Mouse (Mus musculus) intestine, postnatal 0 days (tissue): ENCODE measurements at regions not wholly inside any gene's neighbourhood (a gene's known extent, or its start where the extent isn't known, plus 50 kb on each side); places are given as distances from the start of the nearest gene placed in this dataset.

Experiments
- ATAC-seq: fragments of 200-750 bp; cut with Nextera tagmentation; 2 replicates; pipeline ENCODE4 v1.8.0; 2017; ENCODE audit warnings: mild to moderate bottlenecking, moderate TSS enrichment, moderate library complexity
- H3K27ac ChIP-seq: fragments of 300-500 bp; sonication (generic); 2 replicates; pipeline ENCODE4 v1.5.1; 2014; ENCODE audit warnings: mild to moderate bottlenecking, low read depth, low read length, moderate library complexity
- H3K27me3 ChIP-seq: fragments of 300-500 bp; sonication (generic); replicated peaks from 2 replicates; pipeline ENCODE4 v1.6.1; 2014; ENCODE audit warnings: low read length, mixed read lengths; ENCODE audit not compliant: control insufficient read depth, insufficient read depth
- H3K36me3 ChIP-seq: fragments of 300-500 bp; sonication (generic); 2 replicates; pipeline ENCODE4 v1.6.1; 2014; ENCODE audit warnings: mild to moderate bottlenecking, moderate library complexity; ENCODE audit not compliant: control insufficient read depth, insufficient read depth
- H3K4me1 ChIP-seq: fragments of 300-500 bp; sonication (generic); replicated peaks from 2 replicates; pipeline ENCODE4 v1.6.1; 2014; ENCODE audit warnings: antibody characterized with exemption, low read length, mixed read lengths; ENCODE audit not compliant: control insufficient read depth, insufficient read depth
- H3K4me2 ChIP-seq: fragments of 300-500 bp; sonication (generic); replicated peaks from 2 replicates; pipeline ENCODE4 v1.6.1; 2014; ENCODE audit warnings: low read depth, mild to moderate bottlenecking, moderate library complexity
- H3K4me3 ChIP-seq: fragments of 300-500 bp; sonication (generic); 2 replicates; pipeline ENCODE4 v1.5.1; 2014; ENCODE audit warnings: low read depth, low read length
- H3K9ac ChIP-seq: fragments of 300-500 bp; sonication (generic); 2 replicates; pipeline ENCODE4 v1.6.1; 2014; ENCODE audit warnings: mild to moderate bottlenecking, low read depth, low read length
- H3K9me3 ChIP-seq: fragments of 300-500 bp; sonication (generic); 2 replicates; pipeline ENCODE4 v1.6.1; 2016; ENCODE audit warnings: mixed run types; ENCODE audit not compliant: control insufficient read depth
- CTCF ChIP-seq: sonication (generic); IDR thresholded peaks from 2 replicates; pipeline ENCODE4 v1.5.1; 2016; ENCODE audit warnings: low read depth, mild to moderate bottlenecking, control low read depth, antibody characterized with exemption, moderate library complexity
- WGBS: fragments of 180-500 bp; shearing (Covaris S2); extraction: QIAGEN DNeasy Blood & Tissue Kit; methylation state at CpG from one replicate; pipeline ENCODE4 v1.1.7; 2014; 5-methylcytosine and 5-hydroxymethylcytosine counted together

GRCm38 (mm10) chr13:42383099-42383498, 81.8 kb downstream of the Edn1 start:
- H3K4me3 ChIP-seq: no peak overlapping the region
- H3K9me3 ChIP-seq: no peaks in the 10 kb centered on the region
- TF ChIP-seq CTCF: no peak
- no peak for ATAC-seq
- no peaks in the 10 kb centered on the region for H3K27me3 ChIP-seq
- no peak overlapping the region for H3K27ac ChIP-seq
- H3K36me3 ChIP-seq: no peaks in the 10 kb centered on the region
- no peaks in the 10 kb centered on the region for H3K4me1 ChIP-seq
- 83% methylated on average over 4 of the region's 4 CpGs for WGBS
- H3K9ac ChIP-seq: no peak overlapping the region
- H3K4me2 ChIP-seq: no peak overlapping the region

DNA sequence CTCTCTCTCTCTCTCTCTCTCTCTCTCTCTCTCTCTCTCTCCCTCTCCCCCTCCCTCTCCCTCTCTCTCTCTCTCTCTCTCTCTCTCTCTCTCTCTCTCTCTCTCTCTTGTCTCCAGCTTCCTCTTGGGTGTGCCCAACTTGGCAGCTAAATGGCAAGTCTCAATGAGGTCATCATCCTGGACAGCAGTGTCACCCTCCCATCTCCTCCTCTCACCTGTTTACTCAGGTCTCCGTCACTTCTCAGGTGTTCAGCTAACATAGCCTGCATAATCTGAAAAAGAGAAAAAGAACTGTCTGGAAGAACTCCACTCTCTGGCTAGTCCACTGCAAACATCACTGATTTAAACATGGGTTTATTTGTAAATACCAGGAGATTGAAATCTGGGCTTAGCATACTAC, 89.1 kb downstream of the Edn1 start:
- TF ChIP-seq CTCF: no peak
- Histone ChIP-seq H3K4me1 (no peaks in the 10 kb centered on the region), H3K27ac (no peak overlapping the region), H3K36me3 (no peaks in the 10 kb centered on the region), H3K9ac (no peak overlapping the region), H3K9me3 (no peaks in the 10 kb centered on the region), H3K4me2 (no peak overlapping the region), H3K4me3 (no peak overlapping the region), H3K27me3 (no peaks in the 10 kb centered on the region)
- ATAC-seq: no peak
- WGBS: 88% methylated on average over 1 of the region's 1 CpGs

DNA sequence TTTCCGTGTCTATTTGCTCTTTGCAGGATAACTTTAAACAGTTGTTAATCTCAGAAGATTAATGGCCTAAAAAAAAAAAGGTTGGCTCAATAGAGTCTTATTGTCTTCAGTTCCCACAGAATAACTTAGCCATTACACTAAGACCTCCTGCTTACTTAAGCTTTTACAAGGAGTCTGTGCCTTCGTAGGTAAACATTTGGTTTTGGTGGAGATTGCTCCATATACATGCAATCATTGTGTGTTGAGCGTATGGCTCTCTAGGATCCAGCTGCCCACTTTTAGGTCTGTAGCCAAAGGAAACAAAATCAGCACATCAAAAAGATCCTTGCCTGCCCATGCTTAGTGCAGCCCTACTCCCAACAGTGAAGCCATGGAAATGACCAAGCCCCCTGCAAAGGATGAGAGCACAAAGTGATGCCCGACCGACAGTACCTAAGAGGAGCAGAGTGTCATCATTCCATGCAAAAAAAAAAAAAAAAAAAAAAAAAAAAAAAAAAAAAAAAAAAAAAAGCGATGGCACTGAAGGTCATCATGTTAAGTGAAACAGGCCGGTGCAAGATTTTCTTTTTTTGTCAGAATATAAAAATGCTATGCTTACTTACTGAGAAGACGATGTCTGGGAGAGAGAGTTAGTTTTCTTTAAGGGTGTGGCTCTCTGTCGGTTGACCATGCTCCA, 90.2 kb downstream of the Edn1 start:
- Histone ChIP-seq H3K27me3 (no peaks in the 10 kb centered on the region), H3K4me1 (no peaks in the 10 kb centered on the region), H3K9ac (no peak overlapping the region), H3K36me3 (no peaks in the 10 kb centered on the region), H3K4me2 (no peak overlapping the region), H3K27ac (no peak overlapping the region), H3K4me3 (no peak overlapping the region), H3K9me3 (no peaks in the 10 kb centered on the region)
- 66% methylated on average over 9 of the region's 9 CpGs for WGBS
- TF ChIP-seq CTCF: no peak
- ATAC-seq: no peak

- no peak for ATAC-seq
- WGBS: 94% methylated on average over 7 of the region's 7 CpGs
Observed at GRCm38 (mm10) chr13:42392701-42393100, 91.4 kb downstream of the Edn1 start.

DNA sequence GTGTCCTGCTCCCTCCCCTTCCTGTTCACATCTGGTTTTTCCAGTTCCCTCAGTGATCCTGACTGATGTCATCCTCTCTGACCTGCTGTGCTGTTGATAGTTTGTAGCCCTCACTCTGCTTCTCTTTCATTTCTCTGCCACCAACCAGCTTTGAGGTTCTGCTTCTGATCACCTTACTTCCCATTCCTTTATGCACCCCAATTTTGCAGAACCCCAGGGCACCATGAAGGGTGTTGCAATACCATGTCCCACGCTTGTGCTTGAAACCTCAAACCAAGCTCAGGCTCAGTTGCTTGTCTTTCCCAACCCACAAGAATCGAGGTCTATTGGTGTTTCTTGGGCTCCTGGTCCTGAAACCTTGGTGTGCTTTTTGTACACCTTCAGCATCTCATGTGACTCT, 93.3 kb downstream of the Edn1 start:
- no peak for ATAC-seq
- 71% methylated on average over 2 of the region's 2 CpGs for WGBS
- no peak for TF ChIP-seq CTCF
- H3K4me1 ChIP-seq: no peaks in the 10 kb centered on the region
- no peak overlapping the region for H3K27ac ChIP-seq
- H3K4me2 ChIP-seq: no peak overlapping the region
- no peak overlapping the region for H3K4me3 ChIP-seq
- no peaks in the 10 kb centered on the region for H3K9me3 ChIP-seq
- no peak overlapping the region for H3K9ac ChIP-seq
- no peaks in the 10 kb centered on the region for H3K36me3 ChIP-seq
- H3K27me3 ChIP-seq: no peaks in the 10 kb centered on the region

More at GRCm38 (mm10) chr13:42392701-42393100, 91.4 kb downstream of the Edn1 start:
- H3K27ac ChIP-seq: no peak overlapping the region
- H3K36me3 ChIP-seq: no peaks in the 10 kb centered on the region
- H3K4me1 ChIP-seq: no peaks in the 10 kb centered on the region
- H3K4me2 ChIP-seq: no peak overlapping the region
- no peaks in the 10 kb centered on the region for H3K9me3 ChIP-seq
- no peak for TF ChIP-seq CTCF
- H3K4me3 ChIP-seq: no peak overlapping the region
- no peaks in the 10 kb centered on the region for H3K27me3 ChIP-seq
- no peak overlapping the region for H3K9ac ChIP-seq

GRCm38 (mm10) chr13:42401513-42401912, 100.2 kb downstream of the Edn1 start:
- Histone ChIP-seq H3K27ac (no peak overlapping the region), H3K27me3 (no peaks in the 10 kb centered on the region), H3K9ac (no peak overlapping the region), H3K4me1 (no peaks in the 10 kb centered on the region), H3K36me3 (no peaks in the 10 kb centered on the region), H3K4me3 (no peak overlapping the region), H3K9me3 (no peaks in the 10 kb centered on the region), H3K4me2 (no peak overlapping the region)
- 57% methylated on average over 2 of the region's 2 CpGs for WGBS
- no peak for TF ChIP-seq CTCF
- no peak for ATAC-seq
